Mouse (Mus musculus): ENCODE data around the gene Gmppa.

- TF ChIP-seq CTCF (IDR thresholded peaks at IDR 0.05; ENCODE audit: control insufficient read depth, insufficient read depth, insufficient read length) (no peak), MAX (IDR thresholded peaks at IDR 0.05) (no peak), MYOD1 (IDR thresholded peaks at IDR 0.05; ENCODE audit: control insufficient read depth, insufficient read length, low read depth) (no peak), USF1 (IDR thresholded peaks at IDR 0.05; ENCODE audit: low read depth) (no peak), MYOG (IDR thresholded peaks at IDR 0.05; ENCODE audit: control insufficient read depth, extremely low read depth, insufficient read length) (no peak)
Observed at GRCm38 (mm10) chr1:75448052-75448431, 12.3 kb downstream of the Gmppa start.

Data from C2C12 (cell line).